Mouse (Mus musculus): Measurements from ENCODE around the gene Slc6a16.

DNA sequence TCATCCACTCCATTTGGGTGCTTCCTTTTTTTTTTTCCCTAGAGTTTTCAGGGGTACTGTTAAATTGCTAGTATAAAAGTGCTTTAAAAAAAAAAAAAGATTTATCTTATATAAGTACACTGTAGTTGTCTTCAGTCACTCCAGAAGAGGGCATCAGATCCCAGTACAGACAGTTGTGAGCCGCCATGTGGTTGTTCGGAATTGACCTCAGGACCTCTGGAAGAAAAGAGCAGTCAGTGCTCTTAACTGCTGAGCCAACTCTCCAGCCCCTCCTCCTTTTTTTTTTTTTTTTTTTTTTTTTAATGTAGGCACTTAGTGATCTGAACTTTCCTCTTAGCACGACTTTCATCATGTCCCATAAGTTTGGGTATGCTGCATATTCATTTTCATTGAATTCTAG, 6.8 kb downstream of the Slc6a16 start:
- TF ChIP-seq POLR2A (IDR thresholded peaks at IDR 0.05; ENCODE audit: low read depth, low read length), result no peak
- no peak; the same call in 1 of the 2 replicates for TF ChIP-seq CTCF (conservative IDR thresholded peaks at IDR 0.05; ENCODE audit: insufficient read depth, insufficient read length, low read depth, low read length)

Data from kidney, adult 2 months (tissue).